Mouse (Mus musculus): Measurements from ENCODE around the gene Ezh1. TPM values are rescaled to one million over a fixed set of nuclear protein-coding genes. Genes with fewer than 3 reads are reported as not detected.
A peak's percentile ranks its signal among the peaks of the same experiment; 100 is the strongest.

The Ezh1 gene
- polyA plus RNA-seq, 1 experiment from 2014 or later = 11.2 TPM

DNA sequence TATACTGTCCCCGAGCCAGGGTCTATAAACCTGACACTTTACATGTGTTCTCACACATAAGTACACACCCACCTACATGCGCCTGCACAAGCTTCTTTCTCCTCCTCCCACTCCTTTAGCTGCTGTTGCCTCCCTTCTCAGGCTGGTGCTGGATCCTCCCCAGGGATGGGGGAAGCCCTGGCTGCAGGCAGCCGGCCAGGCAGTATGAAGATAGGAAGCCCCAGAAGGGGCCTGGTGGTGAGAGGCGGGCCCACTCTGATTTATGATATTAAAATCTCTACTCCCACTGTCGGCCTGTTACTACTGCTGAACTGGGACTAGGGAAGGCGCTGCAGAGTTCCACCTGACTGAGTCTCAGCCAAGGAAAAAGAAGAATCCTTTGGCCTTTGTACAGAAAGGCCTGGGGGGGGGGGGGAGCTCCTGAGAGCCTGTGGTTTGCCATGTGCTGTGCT lies 33.0 kb upstream of the Ezh1 start:
- Histone ChIP-seq H3K36me3 (peaks cover 33% of the 10 kb centered on the region), H3K4me1 (peaks cover 59% of the 10 kb centered on the region)

DNA sequence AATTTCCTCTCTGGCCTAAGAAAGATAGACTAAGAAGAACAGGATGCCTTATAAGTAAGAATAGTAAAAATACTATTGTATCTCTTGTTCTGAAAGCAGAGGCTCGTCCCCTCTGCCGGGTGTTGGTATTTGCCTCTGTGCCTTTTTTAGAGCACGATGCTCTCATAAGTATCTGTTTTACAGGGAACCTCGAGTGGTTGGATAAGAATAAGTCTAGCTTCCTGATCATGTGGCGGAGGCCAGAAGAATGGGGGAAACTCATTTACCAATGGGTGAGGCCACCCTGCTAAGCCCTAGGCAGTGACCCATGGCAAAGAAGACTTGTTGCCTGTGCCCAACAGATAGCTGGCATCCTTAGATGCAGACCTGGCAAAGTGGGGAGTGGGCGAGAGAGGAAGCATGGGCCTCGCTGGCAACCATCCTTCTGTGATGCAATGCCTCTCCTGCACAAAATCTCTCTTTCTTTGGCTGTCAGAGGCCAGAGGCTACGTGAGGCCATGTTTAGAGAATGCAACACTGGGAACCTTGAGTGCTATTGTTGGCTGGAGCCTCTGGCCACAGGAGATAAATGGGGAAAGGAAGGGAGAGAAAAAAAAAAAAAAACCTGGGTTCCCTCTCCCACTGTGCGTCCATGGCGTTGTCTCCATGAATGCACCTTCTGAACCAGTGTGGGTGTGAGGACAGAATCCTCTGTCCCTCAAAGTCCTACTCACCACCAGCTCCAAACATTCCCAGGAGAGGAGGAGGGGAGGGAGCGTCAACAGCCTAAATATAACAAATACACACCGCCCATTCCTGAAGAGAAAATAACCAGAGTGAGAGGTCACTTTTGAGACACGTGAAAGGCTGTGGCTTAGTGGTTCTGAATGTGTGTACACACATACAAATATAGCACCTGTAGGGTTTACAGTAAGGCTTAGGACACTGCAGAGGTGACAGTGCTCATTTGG lies 29.8 kb upstream of the Ezh1 start:
- Histone ChIP-seq H3K27me3 (ENCODE audit: low read depth, poor library complexity, severe bottlenecking) (peaks cover 11% of the 10 kb centered on the region), H3K4me3 (no peak overlapping the region), H3K4me1 (peaks cover 42% of the 10 kb centered on the region), H3K27ac (replicated peaks) (no peak overlapping the region), H3K36me3 (peaks cover 33% of the 10 kb centered on the region), H3K9me3 (replicated peaks) (no peaks in the 10 kb centered on the region)
- DNase-seq (ENCODE audit: low spot score) = no peak
- WGBS = 91% methylated on average over 13 of the region's 13 CpGs

More for the DNA sequence above, 33.0 kb upstream of the Ezh1 start:
- no peak for DNase-seq (ENCODE audit: low spot score)
- WGBS = 43% methylated on average over 6 of the region's 6 CpGs
- Histone ChIP-seq H3K27ac (replicated peaks) (peak overlapping the region; percentile 80), H3K4me3 (peak overlapping the region; percentile 69), H3K27me3 (ENCODE audit: low read depth, poor library complexity, severe bottlenecking) (peaks cover 43% of the 10 kb centered on the region), H3K9me3 (replicated peaks) (no peaks in the 10 kb centered on the region)

GRCm38 (mm10) chr11:101253613-101254389 lies 27.5 kb upstream of the Ezh1 start, which contains the start of gene Vps25:
TSS of gene Vps25 (plus strand) at chr11:101253707.
- peaks cover 27% of the 10 kb centered on the region for H3K36me3 ChIP-seq
- peak within 1 kb of the TSS; percentile 97 for H3K4me3 ChIP-seq
- no peaks in the 10 kb centered on the region for H3K9me3 ChIP-seq (replicated peaks)
- WGBS = under 1% methylated on average over 40 of the region's 40 CpGs
- H3K27me3 ChIP-seq (ENCODE audit: low read depth, poor library complexity, severe bottlenecking) = peaks cover under 1% of the 10 kb centered on the region; the same call in 1 of the 2 replicates
- peaks cover 20% of the 10 kb centered on the region for H3K4me1 ChIP-seq
- peak within 1 kb of the TSS; percentile 95 for H3K27ac ChIP-seq (replicated peaks)
- DNase-seq (ENCODE audit: low spot score) = peak; percentile 87

DNA sequence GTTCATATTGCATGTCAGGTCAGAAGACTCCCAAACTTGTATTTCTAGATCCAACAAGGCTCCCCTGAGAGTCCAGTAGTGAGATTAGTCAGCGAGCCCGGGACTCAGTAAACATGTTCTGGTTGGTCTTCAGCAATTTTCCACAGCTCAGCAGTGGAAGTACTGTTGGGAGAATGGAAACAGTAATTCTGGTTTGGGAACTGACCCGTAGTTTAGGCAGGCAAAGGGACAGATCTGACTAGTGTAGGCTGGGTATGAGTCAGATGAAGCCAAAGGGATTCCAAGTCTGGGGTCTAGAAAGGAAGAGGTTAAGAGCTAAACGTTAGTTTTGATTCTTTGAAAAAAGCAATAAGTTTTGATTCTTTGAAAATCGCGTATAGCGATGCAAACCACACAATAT lies 26.7 kb upstream of the Ezh1 start:
- peak overlapping the region; percentile 97 for H3K4me3 ChIP-seq

GRCm38 (mm10) chr11:101251031-101251430 lies 24.8 kb upstream of the Ezh1 start:
- DNase-seq (ENCODE audit: low spot score) = no peak
- H3K27ac ChIP-seq (replicated peaks) = no peak overlapping the region

More for the DNA sequence above, 26.7 kb upstream of the Ezh1 start:
- WGBS = 16% methylated on average over 7 of the region's 7 CpGs
- no peak for DNase-seq (ENCODE audit: low spot score)
- H3K36me3 ChIP-seq = peaks cover 19% of the 10 kb centered on the region
- peak overlapping the region; percentile 95 for H3K27ac ChIP-seq (replicated peaks)
- H3K27me3 ChIP-seq (ENCODE audit: low read depth, poor library complexity, severe bottlenecking) = peaks cover 5% of the 10 kb centered on the region
- peaks cover 20% of the 10 kb centered on the region for H3K4me1 ChIP-seq
- no peaks in the 10 kb centered on the region for H3K9me3 ChIP-seq (replicated peaks)

GRCm38 (mm10) chr11:101248258-101248994 lies 22.2 kb upstream of the Ezh1 start:
- 41% methylated on average over 14 of the region's 14 CpGs for WGBS
- H3K27ac ChIP-seq (replicated peaks) = no peak overlapping the region
- H3K4me3 ChIP-seq = no peak overlapping the region
- H3K36me3 ChIP-seq = no peaks in the 10 kb centered on the region
- DNase-seq (ENCODE audit: low spot score) = peak; percentile 65
- peaks cover 43% of the 10 kb centered on the region for H3K27me3 ChIP-seq (ENCODE audit: low read depth, poor library complexity, severe bottlenecking)
- H3K4me1 ChIP-seq = peaks cover 37% of the 10 kb centered on the region
- H3K9me3 ChIP-seq (replicated peaks) = no peaks in the 10 kb centered on the region

More at GRCm38 (mm10) chr11:101251031-101251430, 24.8 kb upstream of the Ezh1 start:
- H3K4me1 ChIP-seq = peaks cover 37% of the 10 kb centered on the region
- peaks cover 3% of the 10 kb centered on the region for H3K36me3 ChIP-seq
- peaks cover 21% of the 10 kb centered on the region for H3K27me3 ChIP-seq (ENCODE audit: low read depth, poor library complexity, severe bottlenecking)
- no peaks in the 10 kb centered on the region for H3K9me3 ChIP-seq (replicated peaks)
- H3K4me3 ChIP-seq = no peak overlapping the region
- 80% methylated on average over 2 of the region's 2 CpGs for WGBS

DNA sequence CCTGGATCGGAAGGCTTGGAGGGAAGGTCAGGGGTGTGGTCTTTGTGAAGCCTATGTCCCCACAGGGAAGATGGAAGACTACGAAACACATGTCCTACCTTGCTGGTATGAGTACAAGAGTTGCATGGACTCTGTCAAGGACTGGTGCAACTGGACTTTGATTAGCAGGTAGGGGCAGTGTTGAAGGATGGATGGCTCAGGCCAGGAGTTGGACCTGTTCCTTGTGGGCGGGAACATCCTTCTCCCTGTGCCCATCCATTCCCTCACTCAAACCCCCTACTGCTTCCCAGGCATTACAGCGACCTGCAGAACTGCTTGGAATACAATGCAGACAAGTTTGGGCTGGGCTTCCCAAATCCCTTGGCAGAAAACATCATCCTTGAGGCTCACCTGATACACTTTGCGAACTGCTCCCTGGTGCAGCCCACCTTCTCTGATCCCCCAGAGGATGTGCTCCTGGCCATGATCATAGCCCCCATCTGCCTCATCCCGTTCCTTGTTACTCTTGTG lies 21.3 kb upstream of the Ezh1 start:
- Histone ChIP-seq H3K4me3 (peak overlapping the region; percentile 83), H3K9me3 (replicated peaks) (no peaks in the 10 kb centered on the region), H3K27me3 (ENCODE audit: low read depth, poor library complexity, severe bottlenecking) (peaks cover 43% of the 10 kb centered on the region), H3K27ac (replicated peaks) (peak overlapping the region; percentile 91; the same call in 1 of the 2 replicates), H3K4me1 (peaks cover 30% of the 10 kb centered on the region), H3K36me3 (no peaks in the 10 kb centered on the region)
- DNase-seq (ENCODE audit: low spot score) = no peak
- 75% methylated on average over 6 of the region's 6 CpGs for WGBS

DNA sequence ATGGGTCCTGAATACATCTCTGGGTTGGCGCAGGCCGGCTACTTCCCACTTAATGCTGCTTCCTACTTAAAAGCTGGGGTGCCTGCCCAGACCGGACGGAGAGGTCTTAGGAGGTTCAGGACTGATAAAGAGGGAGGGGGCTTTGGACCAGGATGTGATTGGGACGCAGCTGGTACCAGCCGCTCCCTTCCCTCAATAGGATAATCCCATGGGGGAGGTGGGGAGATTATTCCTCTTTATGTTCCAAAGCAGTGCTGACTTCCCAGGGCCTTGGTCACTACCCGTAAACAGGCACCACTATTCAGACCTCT lies 20.4 kb upstream of the Ezh1 start:
- Histone ChIP-seq H3K4me3 (peak overlapping the region; percentile 83), H3K27ac (replicated peaks) (peak overlapping the region; percentile 91), H3K9me3 (replicated peaks) (no peaks in the 10 kb centered on the region), H3K27me3 (ENCODE audit: low read depth, poor library complexity, severe bottlenecking) (peaks cover 43% of the 10 kb centered on the region), H3K36me3 (no peaks in the 10 kb centered on the region), H3K4me1 (peaks cover 28% of the 10 kb centered on the region)
- DNase-seq (ENCODE audit: low spot score) = no peak
- WGBS = 2% methylated on average over 7 of the region's 7 CpGs

DNA sequence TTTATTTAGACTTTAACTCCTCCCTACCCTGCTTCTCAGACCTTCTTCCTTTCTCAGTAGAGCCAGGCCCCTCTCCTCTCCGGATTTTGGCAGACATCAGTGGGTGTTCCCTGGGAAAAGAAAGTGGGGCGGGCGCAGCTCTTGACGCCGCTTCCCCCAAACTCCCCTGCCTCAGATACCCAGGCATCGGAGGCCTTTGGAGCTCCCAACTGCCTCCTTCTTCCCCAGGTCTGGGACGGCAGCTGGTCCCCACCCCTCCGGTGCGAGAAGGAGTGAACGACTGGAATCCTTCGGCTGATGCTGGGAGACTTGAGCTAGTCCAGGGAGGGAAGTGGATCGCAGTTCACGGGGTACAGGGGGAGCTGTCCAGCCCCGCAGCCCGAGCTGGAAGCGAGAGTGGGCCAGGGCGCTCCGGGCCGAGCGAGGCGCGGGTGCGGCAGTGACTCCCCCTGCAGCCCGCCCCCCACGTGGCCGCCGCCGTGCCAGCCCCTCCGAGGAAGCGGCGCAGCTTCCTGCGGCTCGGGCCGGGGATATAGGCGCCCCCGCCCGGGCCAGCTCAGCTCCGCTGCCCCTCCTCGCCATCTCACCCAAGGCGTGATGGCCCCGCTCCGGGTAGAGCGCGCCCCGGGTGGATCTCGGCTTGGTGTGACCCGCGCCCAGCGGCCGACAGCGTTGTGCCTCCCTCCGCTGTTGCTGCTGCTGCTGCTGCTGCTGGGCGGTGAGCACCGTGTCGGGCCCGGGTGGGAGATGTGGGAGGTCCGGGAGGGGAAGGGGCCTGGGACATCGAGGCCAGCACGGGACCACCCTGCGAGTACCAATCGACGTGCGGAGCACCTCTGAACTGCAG lies 19.8 kb upstream of the Ezh1 start, which contains the start of gene Ramp2:
Gene Ramp2, plus strand, starts transcription at position 174 of the 847 bp plus-strand sequence.
- H3K4me1 ChIP-seq = peaks cover 28% of the 10 kb centered on the region
- H3K27ac ChIP-seq (replicated peaks) = peak within 1 kb of the TSS; percentile 91
- peak within 1 kb of the TSS; percentile 83 for H3K4me3 ChIP-seq
- peaks cover 43% of the 10 kb centered on the region for H3K27me3 ChIP-seq (ENCODE audit: low read depth, poor library complexity, severe bottlenecking)
- H3K36me3 ChIP-seq = no peaks in the 10 kb centered on the region
- peak; percentile 73 for DNase-seq (ENCODE audit: low spot score)
- under 1% methylated on average over 63 of the region's 63 CpGs for WGBS
- no peaks in the 10 kb centered on the region for H3K9me3 ChIP-seq (replicated peaks)

DNA sequence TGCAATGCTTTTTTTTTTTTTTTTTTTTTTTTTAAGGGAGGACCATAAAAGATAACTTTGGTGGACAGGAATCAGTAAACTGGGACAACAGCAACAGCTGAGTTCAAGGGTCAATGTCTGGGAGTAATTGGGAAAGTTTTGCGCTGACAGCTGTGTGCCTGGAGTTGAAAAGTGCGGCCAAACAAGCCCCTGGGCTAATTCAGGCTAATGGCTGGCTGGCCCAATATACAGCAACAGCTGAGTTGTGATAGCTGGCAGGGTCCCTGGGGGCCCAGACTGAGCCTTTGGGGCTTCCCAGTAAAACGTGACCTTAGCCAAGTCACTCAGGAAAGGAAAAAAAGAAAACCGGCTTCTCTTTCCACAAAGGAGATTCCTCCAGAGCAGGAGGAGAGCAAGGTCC lies 18.8 kb upstream of the Ezh1 start:
- Histone ChIP-seq H3K27me3 (ENCODE audit: low read depth, poor library complexity, severe bottlenecking) (peaks cover 43% of the 10 kb centered on the region), H3K4me1 (peaks cover 28% of the 10 kb centered on the region), H3K27ac (replicated peaks) (no peak overlapping the region), H3K4me3 (peak overlapping the region; percentile 83; the same call in 1 of the 2 replicates), H3K9me3 (replicated peaks) (no peaks in the 10 kb centered on the region), H3K36me3 (no peaks in the 10 kb centered on the region)
- 34% methylated on average over 4 of the region's 4 CpGs for WGBS
- DNase-seq (ENCODE audit: low spot score) = no peak

DNA sequence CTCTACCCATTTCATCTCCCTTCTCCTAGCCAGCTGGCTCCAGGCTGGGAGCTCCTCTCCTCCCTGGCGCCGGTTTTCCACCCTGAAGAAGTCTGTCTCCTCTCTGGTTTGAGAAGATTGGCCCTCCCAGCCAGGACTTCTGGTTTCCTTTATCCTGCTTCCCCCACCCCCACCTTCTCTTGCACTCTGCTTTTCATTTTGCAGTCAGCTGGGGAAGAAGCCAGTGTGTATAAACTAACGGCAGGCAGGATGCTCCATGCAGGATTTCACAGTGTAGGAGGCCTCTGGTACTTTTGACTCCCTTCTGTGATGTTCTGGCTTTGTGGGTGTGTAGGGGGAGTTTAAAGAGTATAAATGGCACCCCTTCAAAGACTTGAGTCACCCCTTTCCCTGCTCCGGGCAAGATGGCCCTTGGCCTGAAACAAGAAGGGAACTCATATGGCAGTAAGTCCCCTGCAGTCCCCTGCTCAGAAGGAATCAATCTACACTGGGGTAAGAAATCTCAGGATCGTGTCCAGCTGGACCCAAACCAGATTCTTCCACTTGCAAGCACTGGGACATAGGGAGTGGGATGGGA lies 11.9 kb upstream of the Ezh1 start:
- Histone ChIP-seq H3K4me1 (no peaks in the 10 kb centered on the region), H3K36me3 (no peaks in the 10 kb centered on the region), H3K27me3 (ENCODE audit: low read depth, poor library complexity, severe bottlenecking) (no peaks in the 10 kb centered on the region), H3K27ac (replicated peaks) (no peak overlapping the region), H3K4me3 (no peak overlapping the region), H3K9me3 (replicated peaks) (no peaks in the 10 kb centered on the region)
- DNase-seq (ENCODE audit: low spot score) = no peak
- WGBS = 61% methylated on average over 5 of the region's 5 CpGs
